Mouse (Mus musculus): ENCODE measurements around the gene Rara.
"Not testable (repeated sequence)": the region's sequence is repeated elsewhere in the genome, so short reads cannot be mapped to it uniquely, and the experiment has no call there.

Rara gene

DNA sequence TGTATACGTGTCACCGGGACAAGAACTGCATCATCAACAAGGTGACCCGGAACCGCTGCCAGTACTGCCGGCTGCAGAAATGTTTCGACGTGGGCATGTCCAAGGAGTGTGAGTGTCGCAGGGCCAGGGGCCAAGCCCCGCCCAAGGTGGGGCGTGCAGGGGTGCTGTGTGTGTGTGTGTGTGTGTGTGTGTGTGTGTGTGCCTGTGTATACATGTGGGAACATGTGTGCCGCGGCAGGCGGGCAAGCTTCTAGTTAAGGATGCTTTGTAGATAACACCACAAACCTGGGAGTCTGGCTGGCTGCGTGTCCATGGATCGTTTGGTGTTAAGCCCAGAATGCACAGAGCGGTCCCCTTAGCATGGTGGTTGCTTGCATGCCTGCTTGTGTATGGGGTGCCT is 40.5 kb downstream of the Rara start:
- no peak for DNase-seq (ENCODE audit: low spot score in 2 of 2)

GRCm38 (mm10) chr11:98968716-98969495 is 41.3 kb downstream of the Rara start:
- DNase-seq (ENCODE audit: low spot score in 2 of 2): no peak

GRCm38 (mm10) chr11:98969496-98969927 is 41.9 kb downstream of the Rara start:
- no peak for DNase-seq (ENCODE audit: low spot score in 2 of 2)

DNA sequence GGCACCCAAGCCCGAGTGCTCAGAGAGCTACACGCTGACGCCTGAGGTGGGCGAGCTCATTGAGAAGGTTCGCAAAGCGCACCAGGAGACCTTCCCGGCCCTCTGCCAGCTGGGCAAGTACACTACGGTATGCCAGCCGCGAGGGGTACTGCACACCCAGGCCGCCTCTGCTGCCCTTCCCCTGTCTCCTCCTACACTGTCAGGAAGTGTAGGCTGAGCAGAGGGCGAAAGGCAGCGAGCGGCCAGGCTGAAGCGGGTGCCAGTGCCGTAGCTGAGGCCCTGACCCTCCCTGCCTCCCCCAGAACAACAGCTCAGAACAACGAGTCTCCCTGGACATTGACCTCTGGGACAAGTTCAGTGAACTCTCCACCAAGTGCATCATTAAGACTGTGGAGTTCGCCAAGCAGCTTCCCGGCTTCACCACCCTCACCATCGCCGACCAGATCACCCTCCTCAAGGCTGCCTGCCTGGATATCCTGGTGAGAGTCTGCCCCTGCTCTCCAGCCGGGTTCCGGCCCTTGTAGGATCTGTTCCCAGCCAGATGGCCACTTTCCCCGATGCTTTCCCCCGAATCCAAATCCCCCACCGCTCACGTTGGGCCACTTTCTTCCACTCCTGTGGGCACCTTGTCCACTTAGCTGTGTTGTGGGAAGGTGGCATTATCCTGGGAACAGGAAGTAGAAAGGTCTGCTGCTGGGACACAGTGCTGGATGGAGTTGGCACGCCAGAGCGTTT is 42.7 kb downstream of the Rara start:
- DNase-seq (ENCODE audit: low spot score in 2 of 2): no peak

DNA sequence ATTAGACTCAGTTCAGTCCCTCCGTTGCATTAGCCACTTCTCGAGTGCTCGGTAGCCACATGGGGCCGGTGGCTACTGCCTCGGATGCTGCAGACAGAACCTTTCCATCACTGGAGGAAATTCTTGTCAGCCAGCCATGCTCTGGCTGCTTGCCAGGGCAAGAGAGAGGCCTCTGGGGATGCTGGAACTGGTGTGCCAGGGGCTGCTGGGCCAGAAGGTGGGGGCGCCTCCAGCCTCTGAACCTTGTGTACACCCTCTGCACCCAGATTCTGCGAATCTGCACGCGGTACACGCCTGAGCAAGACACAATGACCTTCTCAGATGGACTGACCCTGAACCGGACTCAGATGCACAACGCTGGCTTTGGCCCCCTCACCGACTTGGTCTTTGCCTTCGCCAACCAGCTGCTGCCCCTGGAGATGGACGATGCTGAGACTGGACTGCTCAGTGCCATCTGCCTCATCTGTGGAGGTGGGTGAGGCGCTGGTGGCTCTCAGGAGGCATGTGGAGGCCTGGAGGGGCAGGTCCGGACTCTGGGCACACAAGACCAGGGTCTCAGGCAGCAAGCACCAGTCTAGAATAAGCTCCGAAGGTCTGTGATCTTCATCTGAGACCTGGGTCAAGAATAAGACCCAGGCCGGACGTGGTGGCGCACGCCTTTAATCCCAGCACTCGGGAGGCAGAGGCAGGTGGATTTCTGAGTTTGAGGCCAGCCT is 43.9 kb downstream of the Rara start:
- DNase-seq (ENCODE audit: low spot score in 2 of 2): no peak

DNA sequence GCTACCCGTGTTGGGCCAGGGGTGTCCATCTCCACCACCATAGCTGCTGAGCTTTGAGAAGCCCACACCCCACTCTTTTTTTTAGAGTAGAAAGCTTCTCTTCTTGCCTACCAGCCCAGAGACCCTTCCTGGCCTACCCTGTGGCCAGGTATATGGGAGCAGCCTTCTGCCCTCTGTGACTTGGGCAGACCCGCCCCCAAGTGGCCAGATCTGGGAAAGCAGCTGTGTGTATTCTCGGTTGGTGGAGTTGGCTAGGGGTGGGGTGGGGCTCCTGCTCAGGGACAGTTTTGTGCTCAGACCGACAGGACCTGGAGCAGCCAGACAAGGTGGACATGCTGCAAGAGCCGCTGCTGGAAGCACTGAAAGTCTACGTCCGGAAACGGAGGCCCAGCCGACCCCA is 44.6 kb downstream of the Rara start:
- peak; percentile 78 to 92 for DNase-seq (ENCODE audit: low spot score in 2 of 2)

- DNase-seq (ENCODE audit: low spot score in 2 of 2): no peak
Measured at GRCm38 (mm10) chr11:98972801-98973360, 45.3 kb downstream of the Rara start.

- peak in 1 of 2 experiments; percentile 13 for DNase-seq (ENCODE audit: low spot score in 2 of 2)
Measured at GRCm38 (mm10) chr11:98973584-98973983, 46.0 kb downstream of the Rara start.

DNA sequence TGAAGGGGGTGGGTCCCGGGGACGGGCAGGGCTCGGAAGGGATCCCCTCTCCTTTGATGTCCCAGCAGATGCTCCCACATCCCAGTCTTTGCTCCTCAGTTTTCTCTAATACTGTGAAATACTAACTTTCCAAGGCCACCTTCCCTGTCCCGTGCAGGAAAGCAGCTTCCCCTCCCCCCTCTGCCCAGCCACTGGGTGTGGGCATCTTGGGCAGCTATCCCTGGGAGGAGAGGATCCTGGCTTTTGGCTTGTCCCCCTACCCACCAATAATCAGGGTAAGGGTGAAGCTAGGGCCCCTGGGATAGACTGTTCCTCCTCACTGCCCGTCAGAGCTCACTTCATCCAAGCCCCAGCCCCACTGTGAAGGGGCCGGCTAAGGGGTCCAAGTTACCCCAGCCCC is 46.6 kb downstream of the Rara start:
- no peak for DNase-seq (ENCODE audit: low spot score in 2 of 2)

DNA sequence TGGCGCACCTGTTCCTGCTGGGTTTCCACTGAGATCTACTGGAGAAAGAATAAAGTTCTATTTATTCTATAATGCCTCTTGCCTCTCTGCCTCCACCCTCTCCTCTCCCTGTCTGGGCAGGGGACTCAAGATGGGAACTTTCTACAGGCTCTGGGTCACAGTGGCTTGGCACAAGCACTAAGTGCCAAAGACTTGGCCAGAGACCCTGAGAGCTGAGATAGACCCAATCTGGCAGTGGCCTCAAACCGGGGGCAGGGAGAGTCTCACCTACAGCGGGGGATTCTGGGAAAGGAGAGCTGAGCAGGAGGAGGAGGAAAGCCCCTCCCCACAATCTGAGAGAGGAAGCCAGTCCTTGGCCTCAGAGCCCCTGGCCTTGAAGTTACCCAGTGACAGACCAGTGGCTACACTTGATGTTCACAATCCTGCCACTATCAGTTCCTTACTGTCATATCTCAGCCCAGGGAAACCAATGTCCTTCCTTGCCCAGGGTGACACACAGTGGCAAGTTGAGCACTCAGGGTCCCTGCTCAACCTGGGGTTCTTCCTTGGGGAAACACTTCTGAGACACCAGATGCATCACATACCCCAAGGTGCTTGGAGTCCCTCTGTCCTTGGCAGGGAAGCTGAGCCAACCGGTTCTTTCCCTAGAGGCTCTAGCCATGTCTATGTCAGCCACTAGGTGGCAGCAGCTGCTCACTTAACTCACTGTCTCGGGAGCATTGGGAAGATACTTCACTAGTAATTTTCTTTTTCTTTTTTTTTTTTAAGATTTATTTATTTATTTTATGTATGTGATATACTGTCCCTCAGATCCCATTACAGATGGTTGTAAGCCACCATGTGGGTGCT is 47.5 kb downstream of the Rara start:
- DNase-seq (ENCODE audit: low spot score in 2 of 2): peak in 1 of 2 experiments; percentile 76

GRCm38 (mm10) chr11:98978526-98979148 is 51.0 kb downstream of the Rara start:
- no peak for DNase-seq (ENCODE audit: low spot score in 2 of 2)

DNA sequence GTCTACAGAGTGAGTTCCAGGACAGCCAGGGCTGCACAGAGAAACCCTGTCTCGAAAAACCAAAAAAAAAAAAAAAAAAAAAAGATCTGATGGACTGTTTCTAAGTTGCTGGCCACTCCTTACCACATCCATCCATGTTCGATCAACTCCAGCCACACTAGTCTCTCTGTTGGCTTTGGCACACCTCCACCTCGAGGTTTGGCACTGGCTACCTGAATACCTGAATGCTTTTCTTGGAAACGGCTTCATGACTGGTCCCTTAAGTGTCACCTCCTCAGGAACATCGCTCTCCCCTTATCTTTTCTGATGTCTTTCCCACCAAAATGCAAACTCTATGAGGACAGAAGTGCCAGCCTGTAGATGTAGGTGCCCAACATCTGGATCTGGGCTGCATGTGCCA is 51.7 kb downstream of the Rara start:
- DNase-seq (ENCODE audit: low spot score in 2 of 2): no peak

- DNase-seq (ENCODE audit: low spot score in 2 of 2): no peak
Measured at GRCm38 (mm10) chr11:98981289-98981996, 53.8 kb downstream of the Rara start.

DNA sequence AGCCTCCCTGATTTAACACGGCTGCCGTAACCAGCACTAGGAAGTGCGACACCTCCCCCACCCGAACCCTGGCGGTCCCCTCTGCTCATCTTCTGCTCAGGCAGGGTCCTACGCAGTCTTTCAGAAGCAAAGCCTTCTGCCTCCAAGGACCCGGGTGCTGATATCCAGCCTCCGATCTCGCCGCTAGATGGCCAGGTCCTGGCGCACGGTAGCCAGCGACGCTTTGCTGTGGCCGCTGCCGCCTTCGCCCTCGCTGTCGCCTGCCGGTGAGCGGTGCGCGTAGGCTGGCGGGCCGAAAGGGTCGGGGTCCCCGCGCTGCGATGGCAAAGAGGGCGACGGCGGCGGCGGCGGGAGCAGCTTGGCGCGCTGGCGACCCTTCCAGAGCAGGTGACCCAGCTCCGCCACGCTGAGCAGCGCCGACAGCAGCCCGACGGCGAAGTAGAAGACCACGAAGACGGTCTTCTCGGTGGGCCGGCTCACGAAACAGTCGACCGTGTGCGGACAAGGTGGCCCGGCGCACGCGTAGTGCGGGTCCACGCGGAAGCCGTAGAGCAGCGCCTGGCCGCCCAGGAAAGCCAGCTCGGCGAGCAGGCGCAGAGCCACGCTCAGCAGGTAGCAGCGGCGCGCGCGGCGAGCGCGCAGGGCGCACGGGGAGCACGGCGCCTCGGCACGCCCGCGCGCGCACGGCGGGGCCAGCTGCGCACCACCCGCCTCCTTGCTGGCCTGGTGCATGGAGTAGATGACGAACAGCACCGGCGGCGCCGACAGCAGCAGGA is 54.6 kb downstream of the Rara start:
- DNase-seq (ENCODE audit: low spot score in 2 of 2): peak in 1 of 2 experiments; percentile 46

DNA sequence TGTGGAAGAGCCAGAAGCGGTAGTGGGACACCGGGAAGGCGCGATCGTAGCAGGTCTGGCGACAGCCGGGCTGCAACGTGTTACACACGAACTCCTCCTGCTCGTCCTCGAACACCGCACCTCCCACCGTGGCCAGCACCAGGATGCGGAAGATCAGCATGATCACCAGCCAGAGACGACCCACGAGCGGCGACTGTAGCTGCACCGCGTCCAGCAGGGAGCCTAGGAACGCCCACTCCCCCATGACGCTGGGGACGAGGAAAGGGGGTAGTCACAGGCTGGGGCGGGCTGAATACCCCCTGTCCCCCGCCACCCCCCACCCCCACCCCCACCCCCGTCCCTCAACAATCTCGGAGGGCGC is 55.1 kb downstream of the Rara start, which contains the start of gene Gjd3:
Gjd3 (minus strand) TSS at position 244 of the 361 bp plus-strand sequence.
- DNase-seq (ENCODE audit: low spot score in 2 of 2): no peak

GRCm38 (mm10) chr11:98983551-98983950 is 55.9 kb downstream of the Rara start:
- no peak for DNase-seq (ENCODE audit: low spot score in 2 of 2)

DNA sequence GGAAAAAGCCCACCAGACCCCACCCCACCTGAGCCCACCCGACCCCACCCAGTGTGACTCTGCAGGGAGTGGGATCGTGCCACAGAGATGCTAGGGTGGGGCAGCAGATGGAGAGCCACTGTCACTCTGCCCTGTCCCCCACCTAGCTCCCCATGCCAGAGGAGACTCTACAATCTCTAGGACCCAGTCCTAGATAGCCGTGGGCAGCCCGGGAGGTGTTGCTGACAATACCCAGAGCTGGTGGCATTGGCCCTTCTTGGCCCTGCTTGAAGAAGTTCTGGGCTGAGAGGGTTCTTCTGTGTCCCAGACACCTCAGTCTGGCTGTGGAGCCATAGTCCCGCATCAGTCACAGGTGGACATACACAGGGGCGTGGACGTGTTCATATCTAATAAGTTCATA is 57.9 kb downstream of the Rara start:
- no peak for DNase-seq (ENCODE audit: low spot score in 2 of 2)

- not testable (repeated sequence) for DNase-seq (ENCODE audit: low spot score in 2 of 2)
Measured at GRCm38 (mm10) chr11:98988260-98988659, 60.6 kb downstream of the Rara start.

DNA sequence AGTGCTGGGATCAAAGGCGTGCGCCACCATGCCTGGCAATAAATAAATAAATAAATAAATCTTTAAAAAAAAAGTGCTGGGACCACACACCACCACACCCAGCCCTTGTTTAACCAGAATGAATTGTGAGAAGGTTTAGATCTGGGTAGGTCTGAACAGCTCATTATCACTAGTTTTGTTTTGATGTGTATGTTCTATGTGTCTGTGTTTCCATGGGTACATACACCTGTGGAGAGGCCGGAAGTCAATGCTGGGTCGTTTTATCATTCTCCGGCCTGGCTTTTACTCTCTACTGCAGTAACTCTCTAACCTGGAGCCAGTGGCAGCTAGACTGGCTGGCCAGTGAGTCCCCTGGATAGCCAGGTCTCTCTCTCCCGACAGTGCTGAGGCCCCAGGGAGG is 63.2 kb downstream of the Rara start:
- no peak for DNase-seq (ENCODE audit: low spot score in 2 of 2)
